Mouse (Mus musculus) activated CD4-positive, CD25-positive, alpha-beta regulatory T cell, adult 4 months (primary cell): ENCODE results near the gene Ktn1. TPM values are rescaled to one million over a fixed set of nuclear protein-coding genes. Genes with fewer than 3 reads are reported as not detected.
A peak's percentile ranks its signal among the peaks of the same experiment; 100 is the strongest.

ENCODE experiments used
- ATAC-seq: one replicate; pipeline ENCODE4 v1.8.0; 2017
- polyA plus RNA-seq, 2 experiments: library from polyadenylated mRNA; unstranded; fragments of 100-300 nt; shearing (Covaris generic); gene quantifications; one replicate each; pipeline ENCODE4 v1.2.1; 2017

The Ktn1 gene
- polyA plus RNA-seq, 2 experiments from 2014 or later, result 51.3 to 63.1 TPM

GRCm38 (mm10) chr14:47665061-47665778 lies 17.0 kb downstream of the Ktn1 start:
- no peak for ATAC-seq

GRCm38 (mm10) chr14:47668096-47668495 lies 19.8 kb downstream of the Ktn1 start:
- ATAC-seq, result no peak

- no peak for ATAC-seq
Measured at GRCm38 (mm10) chr14:47682886-47683285, 34.6 kb downstream of the Ktn1 start.

- ATAC-seq, result no peak
Measured at GRCm38 (mm10) chr14:47684579-47684978, 36.3 kb downstream of the Ktn1 start.

GRCm38 (mm10) chr14:47699126-47699525 lies 50.9 kb downstream of the Ktn1 start:
- no peak for ATAC-seq

DNA sequence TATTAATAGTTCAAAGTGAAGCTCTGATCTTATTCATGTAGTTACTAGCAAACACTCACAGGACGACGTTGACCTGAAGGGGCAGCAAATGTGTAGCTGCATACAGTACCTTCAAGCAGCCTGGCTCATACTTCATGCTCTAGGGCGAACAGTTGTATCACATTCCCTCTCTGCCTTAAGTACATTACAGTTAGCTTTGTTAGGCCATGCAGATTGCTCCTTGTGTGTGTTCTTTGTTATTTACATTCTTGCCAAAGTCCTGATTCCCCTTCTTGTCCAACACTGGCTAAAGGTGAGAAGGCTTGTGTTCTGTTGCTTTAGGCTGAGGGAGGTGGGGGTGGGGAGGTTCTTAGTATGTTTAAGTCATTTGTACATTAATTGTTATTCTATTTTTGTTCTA lies 61.3 kb downstream of the Ktn1 start:
- no peak for ATAC-seq

GRCm38 (mm10) chr14:47715771-47716170 lies 67.5 kb downstream of the Ktn1 start:
- ATAC-seq, result no peak

- ATAC-seq, result no peak
Measured at GRCm38 (mm10) chr14:47717916-47718606, 69.8 kb downstream of the Ktn1 start.

DNA sequence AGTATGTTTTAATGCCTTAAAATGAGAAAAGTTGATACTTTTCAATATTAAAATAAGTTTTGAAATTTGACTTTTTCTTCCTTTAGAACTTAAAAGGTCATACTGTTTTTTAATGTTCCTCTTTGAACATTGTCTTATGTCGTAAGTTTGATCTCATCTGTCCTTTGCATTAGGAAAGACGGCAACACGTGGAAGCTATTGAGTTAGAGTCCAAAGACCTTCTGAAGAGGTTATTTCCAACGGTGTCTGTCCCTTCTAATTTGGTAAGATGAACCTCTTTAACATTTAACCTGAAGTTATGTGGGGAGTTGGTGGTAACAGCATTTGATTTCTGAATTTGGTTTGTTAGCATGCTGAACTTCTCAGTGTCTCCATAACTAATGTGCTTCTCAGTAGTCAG lies 71.8 kb downstream of the Ktn1 start:
- no peak for ATAC-seq

DNA sequence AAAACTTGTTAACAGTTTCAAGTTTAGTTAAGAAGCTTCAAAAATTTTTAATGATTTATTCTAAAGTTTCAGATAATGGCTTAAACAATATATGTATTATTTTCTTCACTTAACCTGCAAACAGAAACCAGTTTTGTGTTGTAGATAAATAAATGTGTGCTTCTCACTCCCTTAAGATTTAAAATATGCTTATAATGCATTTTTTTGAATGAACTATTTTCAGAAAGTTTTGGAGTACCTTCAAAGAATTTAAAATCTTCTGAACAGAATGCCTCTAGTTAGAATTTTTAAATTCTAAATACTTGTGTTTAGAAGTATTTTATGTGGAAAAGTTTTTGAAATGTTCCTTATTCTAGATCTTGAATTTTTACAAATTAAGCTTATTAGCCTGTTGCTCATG lies 74.8 kb downstream of the Ktn1 start:
- no peak for ATAC-seq

GRCm38 (mm10) chr14:47728594-47728993 lies 80.3 kb downstream of the Ktn1 start:
- ATAC-seq, result no peak

- ATAC-seq, result no peak
Measured at GRCm38 (mm10) chr14:47735354-47735753, 87.1 kb downstream of the Ktn1 start.

DNA sequence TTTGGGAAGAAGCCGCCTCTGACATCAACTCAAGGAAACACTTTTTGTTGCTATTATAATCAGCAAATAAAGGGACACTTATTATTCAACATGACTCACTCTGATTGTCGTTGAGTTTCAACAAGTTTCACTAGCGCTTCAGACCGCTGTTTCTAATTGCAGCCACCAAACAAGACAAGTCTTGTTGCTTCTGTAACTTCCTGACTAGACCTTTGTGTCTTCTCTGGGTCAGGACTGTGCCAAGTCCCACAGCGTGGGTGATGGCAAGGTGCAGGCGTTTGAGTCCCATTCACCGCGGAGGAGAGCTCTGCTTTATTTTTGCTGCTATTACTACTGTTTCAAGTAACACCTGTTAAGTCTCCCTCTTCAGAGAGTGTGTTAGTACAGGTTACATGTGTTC lies 88.2 kb downstream of the Ktn1 start:
- no peak for ATAC-seq

DNA sequence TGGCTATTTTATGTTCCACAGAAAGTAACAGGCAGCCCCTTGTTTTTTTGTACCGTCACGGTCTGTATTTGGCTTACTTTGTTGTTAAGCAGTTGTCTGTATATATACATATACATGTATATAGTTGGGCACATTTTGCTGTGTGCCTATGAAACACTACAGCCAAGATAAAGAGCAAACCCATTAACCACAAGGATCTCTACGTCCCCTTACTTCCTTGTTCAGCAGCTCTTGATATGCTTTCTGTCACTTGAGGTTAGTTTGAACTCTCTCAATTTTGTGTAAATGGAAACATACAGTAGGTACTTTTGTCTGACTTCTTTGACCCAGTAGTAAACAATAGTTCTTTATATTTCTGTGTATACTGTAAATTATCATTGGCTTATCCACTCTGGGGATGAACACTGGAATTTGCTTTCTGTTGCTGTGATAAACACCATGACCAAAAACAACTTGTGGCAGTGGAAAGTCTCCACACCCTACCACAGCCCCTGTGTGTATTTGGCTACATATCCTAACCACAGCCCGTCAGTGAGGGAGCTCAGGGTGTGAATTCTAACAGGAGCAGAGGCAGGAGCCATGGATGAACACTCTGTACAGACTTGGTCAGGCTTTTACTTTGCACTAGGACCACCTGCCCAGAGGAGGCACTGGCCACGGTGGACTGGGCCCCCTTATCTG lies 92.2 kb downstream of the Ktn1 start:
- ATAC-seq, result peak; percentile 46

DNA sequence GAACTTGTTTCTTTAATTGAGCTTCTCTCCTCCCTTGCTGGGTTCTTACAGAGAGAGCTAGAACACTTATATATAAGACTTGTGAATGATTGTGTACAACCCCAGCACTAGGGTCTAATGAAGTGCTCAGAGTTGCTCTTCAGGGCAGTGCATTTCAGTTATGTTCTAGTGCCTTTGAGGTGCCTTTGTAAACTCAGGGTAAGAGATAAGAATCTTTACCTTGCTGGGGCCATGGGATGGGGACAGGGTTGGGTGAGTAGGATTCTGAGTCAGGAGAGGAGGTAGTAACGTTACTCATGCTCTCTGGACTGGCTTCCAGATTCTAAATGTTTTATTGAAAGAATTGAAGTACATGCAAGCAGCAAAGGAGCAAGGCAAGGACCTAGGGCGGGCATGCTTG lies 92.8 kb downstream of the Ktn1 start:
- no peak for ATAC-seq

- ATAC-seq, result no peak
Measured at GRCm38 (mm10) chr14:47742674-47743073, 94.4 kb downstream of the Ktn1 start.

- no peak for ATAC-seq
Measured at GRCm38 (mm10) chr14:47745086-47745485, 96.8 kb downstream of the Ktn1 start.

DNA sequence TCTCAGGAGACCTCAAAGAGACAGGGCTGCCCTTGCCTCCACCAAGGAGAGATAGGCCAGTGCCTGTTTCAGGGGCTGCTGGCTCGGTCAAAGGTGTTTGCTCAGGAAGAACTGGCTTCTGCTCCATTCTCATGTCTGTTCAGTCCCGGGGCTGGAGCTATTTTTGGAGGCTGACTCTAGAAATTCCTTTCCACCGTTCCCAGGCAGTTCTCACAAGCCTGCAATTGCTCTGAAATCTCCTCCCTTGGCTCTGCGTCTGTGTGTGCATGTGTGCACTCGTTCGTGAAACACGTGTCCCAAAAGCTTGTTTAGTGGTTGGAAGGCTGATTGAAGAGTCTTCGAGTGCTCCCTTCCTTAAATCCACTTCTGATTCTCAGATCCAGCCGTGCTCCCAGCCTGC lies 99.3 kb downstream of the Ktn1 start:
- no peak for ATAC-seq

DNA sequence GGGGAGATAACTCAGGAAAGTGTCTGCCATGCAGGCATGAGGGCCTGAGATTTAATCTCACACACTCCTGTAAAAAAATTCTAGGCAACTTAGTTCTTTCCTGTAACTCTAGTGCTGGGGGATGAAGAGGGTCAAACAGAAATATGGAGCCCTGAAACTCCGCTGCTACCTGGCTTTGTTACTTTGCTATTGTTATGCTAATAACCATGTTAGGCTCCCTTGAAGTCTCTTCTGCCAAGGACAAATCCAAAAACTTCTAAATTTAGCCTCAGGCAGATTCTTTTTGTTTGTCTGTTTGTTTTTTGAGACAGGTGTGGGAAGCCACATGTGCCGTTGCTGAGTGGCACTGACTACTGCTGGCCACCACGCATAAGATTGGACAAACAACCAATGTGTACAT lies 100.5 kb downstream of the Ktn1 start:
- no peak for ATAC-seq

- no peak for ATAC-seq
Measured at GRCm38 (mm10) chr14:47751422-47752205, 103.4 kb downstream of the Ktn1 start.

DNA sequence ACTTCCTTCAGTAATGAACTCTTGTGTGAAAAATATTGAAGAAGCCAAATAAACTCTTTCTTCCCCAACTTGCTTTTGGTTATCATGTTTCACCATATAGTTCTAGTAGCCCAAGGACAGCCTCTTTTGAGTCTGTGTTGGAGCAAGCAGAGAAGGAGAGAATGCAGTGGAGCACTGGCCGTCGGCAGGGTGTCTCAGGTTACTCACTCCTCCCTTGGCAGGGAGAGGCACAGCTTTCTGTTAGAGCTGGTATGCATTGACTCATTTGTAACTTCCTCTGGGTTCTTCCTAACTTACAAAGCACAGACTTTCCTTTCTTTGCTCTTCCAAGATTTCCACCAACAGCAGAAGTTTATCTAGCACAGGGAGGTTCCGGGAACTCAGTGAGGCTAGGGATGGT lies 105.3 kb downstream of the Ktn1 start:
- ATAC-seq, result no peak

GRCm38 (mm10) chr14:47754253-47754897 lies 106.1 kb downstream of the Ktn1 start:
- no peak for ATAC-seq
